Mouse (Mus musculus): Measurements from ENCODE around the gene Zfp511.

DNA sequence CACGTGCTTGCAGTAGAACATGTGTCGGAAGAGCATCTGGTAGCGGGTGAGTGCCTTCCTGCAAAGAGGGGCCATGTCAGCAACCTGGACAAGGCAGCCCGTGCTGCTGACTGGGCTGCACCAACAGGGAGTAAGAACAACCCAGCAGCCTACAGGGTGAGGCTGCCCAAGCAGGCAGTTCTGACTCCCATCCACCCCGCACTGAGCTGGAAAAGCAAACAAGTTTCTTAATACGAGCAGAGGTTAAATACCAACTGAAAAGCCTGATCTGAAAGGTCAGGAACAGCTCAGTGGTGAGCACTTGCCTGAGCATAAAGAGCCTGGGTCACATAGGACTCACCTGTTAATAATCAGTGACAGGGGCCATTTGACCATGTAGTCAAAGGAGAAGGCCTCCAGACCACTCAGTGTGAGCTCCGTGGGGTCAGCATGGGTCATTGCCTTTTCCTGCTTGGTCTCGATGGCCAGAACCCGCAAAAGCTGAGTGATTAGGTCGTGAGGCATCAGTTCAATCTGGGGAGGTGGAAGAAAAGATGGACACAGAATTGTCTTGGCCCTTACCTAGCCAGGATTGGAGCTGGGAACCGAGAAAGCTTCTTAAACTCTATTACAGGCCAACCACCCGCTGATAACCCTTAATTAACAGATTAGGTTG lies 35.0 kb upstream of the Zfp511 start:
- TF ChIP-seq CTCF (conservative IDR thresholded peaks at IDR 0.05; ENCODE audit: low read length) (no peak), POU5F1 (IDR thresholded peaks at IDR 0.05; ENCODE audit: borderline replicate concordance, low read length) (no peak), NANOG (IDR thresholded peaks at IDR 0.05; ENCODE audit: borderline replicate concordance, low read length) (no peak)
